Mouse (Mus musculus): ENCODE data around the gene Mrpl42. TPM values are rescaled to one million over a fixed set of nuclear protein-coding genes. Genes with fewer than 3 reads are reported as not detected.
A peak's percentile ranks its signal among the peaks of the same experiment; 100 is the strongest.

Mrpl42 gene
- polyA plus RNA-seq, 1 experiment from 2014 or later, result 341 TPM

DNA sequence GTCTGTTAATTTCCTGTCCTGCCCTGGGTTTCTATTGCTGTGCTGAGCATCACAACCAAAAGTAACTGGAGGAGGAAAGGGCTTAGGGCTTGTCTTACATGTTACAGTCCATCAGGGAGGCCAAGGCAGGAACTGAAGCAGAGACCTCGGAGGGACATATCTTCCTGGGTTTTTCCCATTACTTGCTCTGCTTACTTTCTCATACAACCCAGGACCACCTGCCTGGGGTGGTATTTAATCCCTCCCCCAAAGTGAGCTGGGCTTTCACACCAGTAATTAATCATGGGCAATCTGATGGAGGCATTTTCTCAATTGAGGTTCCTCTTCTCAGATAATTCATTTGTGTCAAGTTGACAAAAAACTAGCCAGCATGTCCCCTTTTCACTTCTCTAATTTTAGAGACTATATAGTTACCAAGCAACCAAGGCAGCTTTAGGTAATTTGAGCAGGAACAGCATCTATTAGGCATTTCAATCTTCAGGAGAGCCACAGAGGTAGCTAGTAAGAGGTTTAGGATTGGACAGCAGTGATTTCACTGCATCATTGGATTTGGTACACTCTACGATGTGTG lies 28.9 kb upstream of the Mrpl42 start:
- no peaks in the 10 kb centered on the region for H3K9me3 ChIP-seq (replicated peaks; ENCODE audit: control insufficient read depth, low read length)
- H3K4me2 ChIP-seq (ENCODE audit: low read depth, low read length), result no peak overlapping the region
- H3K36me3 ChIP-seq (replicated peaks; ENCODE audit: control insufficient read depth, insufficient read depth, low read depth, low read length), result no peaks in the 10 kb centered on the region
- 75% methylated on average over 2 of the region's 2 CpGs for WGBS
- ATAC-seq (replicated peaks; ENCODE audit: insufficient number of reproducible peaks, low FRiP score, low TSS enrichment, low read depth) (no peak), DNase-seq (ENCODE audit: low spot score) (no peak)
- no peak overlapping the region for H3K4me3 ChIP-seq (ENCODE audit: low read depth, low read length)
- no peak overlapping the region for H3K9ac ChIP-seq (replicated peaks; ENCODE audit: low read length)
- H3K4me1 ChIP-seq (ENCODE audit: control insufficient read depth, insufficient read depth, low read length), result no peaks in the 10 kb centered on the region
- H3K27ac ChIP-seq (replicated peaks; ENCODE audit: low read depth, low read length), result no peak overlapping the region
- H3K27me3 ChIP-seq (ENCODE audit: control insufficient read depth, insufficient read depth, low read length), result no peaks in the 10 kb centered on the region

DNA sequence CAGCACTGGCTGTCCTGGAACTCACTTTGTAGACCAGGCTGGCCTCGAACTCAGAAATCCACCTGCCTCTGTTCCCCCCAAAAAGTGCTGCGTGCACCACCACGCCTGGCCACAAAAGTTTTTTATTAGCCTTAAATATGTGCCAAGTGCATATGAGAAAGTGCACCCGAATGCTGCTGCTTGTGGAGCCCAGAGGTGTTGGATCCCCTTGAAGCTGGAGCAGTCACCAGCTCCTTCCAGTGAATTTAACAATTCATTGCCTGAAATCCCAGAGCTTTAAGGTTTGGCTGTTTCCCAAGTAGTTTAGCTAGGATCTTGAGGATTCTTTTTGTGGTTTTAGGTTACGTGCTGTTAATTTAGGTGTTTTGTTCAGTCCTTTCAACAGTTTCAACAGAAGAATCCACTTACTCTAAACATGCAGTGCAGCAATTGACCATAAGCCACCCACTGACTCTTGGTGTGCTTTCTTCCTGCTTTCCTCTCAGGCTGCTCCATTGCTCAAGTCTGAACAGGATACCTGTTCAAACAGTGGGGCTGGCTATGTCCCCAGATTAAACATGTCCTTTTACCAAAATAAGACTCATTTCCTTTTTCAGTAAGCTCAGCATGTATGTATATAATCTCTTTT lies 24.9 kb upstream of the Mrpl42 start:
- Histone ChIP-seq H3K9ac (replicated peaks; ENCODE audit: low read length) (no peak overlapping the region), H3K27me3 (ENCODE audit: control insufficient read depth, insufficient read depth, low read length) (no peaks in the 10 kb centered on the region), H3K4me3 (ENCODE audit: low read depth, low read length) (no peak overlapping the region), H3K27ac (replicated peaks; ENCODE audit: low read depth, low read length) (no peak overlapping the region), H3K36me3 (replicated peaks; ENCODE audit: control insufficient read depth, insufficient read depth, low read depth, low read length) (no peaks in the 10 kb centered on the region), H3K4me1 (ENCODE audit: control insufficient read depth, insufficient read depth, low read length) (no peaks in the 10 kb centered on the region), H3K4me2 (ENCODE audit: low read depth, low read length) (no peak overlapping the region), H3K9me3 (replicated peaks; ENCODE audit: control insufficient read depth, low read length) (no peaks in the 10 kb centered on the region)
- DNase-seq (ENCODE audit: low spot score) (no peak), ATAC-seq (replicated peaks; ENCODE audit: insufficient number of reproducible peaks, low FRiP score, low TSS enrichment, low read depth) (no peak)
- 79% methylated on average over 5 of the region's 5 CpGs for WGBS

DNA sequence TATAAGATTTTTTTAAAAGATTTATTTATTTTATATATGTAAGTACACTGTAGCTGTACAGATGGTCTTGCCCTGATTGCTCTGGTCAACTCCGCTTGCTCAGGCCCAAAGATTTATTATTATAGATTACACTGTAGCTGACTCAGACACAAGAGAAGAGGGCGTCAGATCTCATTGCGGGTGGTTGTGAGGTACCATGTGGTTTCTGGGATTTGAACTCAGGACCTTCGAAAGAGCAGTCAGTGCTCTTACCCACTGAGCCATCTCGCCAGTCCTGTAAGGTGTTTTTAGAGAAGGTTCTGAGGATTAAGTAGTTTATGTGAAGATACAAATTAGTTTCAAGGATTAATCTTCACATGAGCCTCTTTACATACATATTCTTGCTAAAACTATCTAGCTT lies 24.1 kb upstream of the Mrpl42 start:
- H3K4me1 ChIP-seq (ENCODE audit: control insufficient read depth, insufficient read depth, low read length), result no peaks in the 10 kb centered on the region
- DNase-seq (ENCODE audit: low spot score), result no peak
- H3K27me3 ChIP-seq (ENCODE audit: control insufficient read depth, insufficient read depth, low read length), result no peaks in the 10 kb centered on the region
- H3K4me3 ChIP-seq (ENCODE audit: low read depth, low read length), result no peak overlapping the region
- no peaks in the 10 kb centered on the region for H3K36me3 ChIP-seq (replicated peaks; ENCODE audit: control insufficient read depth, insufficient read depth, low read depth, low read length)
- 89% methylated on average over 5 of the region's 5 CpGs for WGBS
- H3K27ac ChIP-seq (replicated peaks; ENCODE audit: low read depth, low read length), result no peak overlapping the region
- no peak for ATAC-seq (replicated peaks; ENCODE audit: insufficient number of reproducible peaks, low FRiP score, low TSS enrichment, low read depth)
- H3K4me2 ChIP-seq (ENCODE audit: low read depth, low read length), result no peak overlapping the region
- H3K9me3 ChIP-seq (replicated peaks; ENCODE audit: control insufficient read depth, low read length), result no peaks in the 10 kb centered on the region
- no peak overlapping the region for H3K9ac ChIP-seq (replicated peaks; ENCODE audit: low read length)

- Histone ChIP-seq H3K4me1 (ENCODE audit: control insufficient read depth, insufficient read depth, low read length) (no peaks in the 10 kb centered on the region), H3K9me3 (replicated peaks; ENCODE audit: control insufficient read depth, low read length) (no peaks in the 10 kb centered on the region), H3K27ac (replicated peaks; ENCODE audit: low read depth, low read length) (no peak overlapping the region), H3K36me3 (replicated peaks; ENCODE audit: control insufficient read depth, insufficient read depth, low read depth, low read length) (no peaks in the 10 kb centered on the region), H3K4me2 (ENCODE audit: low read depth, low read length) (no peak overlapping the region), H3K4me3 (ENCODE audit: low read depth, low read length) (no peak overlapping the region), H3K9ac (replicated peaks; ENCODE audit: low read length) (no peak overlapping the region), H3K27me3 (ENCODE audit: control insufficient read depth, insufficient read depth, low read length) (no peaks in the 10 kb centered on the region)
- ATAC-seq (replicated peaks; ENCODE audit: insufficient number of reproducible peaks, low FRiP score, low TSS enrichment, low read depth), result no peak
- DNase-seq (ENCODE audit: low spot score), result no peak
- WGBS, result 90% methylated on average over 6 of the region's 6 CpGs
Observed at GRCm38 (mm10) chr10:95525037-95525675, 23.4 kb upstream of the Mrpl42 start.

- Histone ChIP-seq H3K9me3 (replicated peaks; ENCODE audit: control insufficient read depth, low read length) (no peaks in the 10 kb centered on the region), H3K27me3 (ENCODE audit: control insufficient read depth, insufficient read depth, low read length) (no peaks in the 10 kb centered on the region), H3K4me2 (ENCODE audit: low read depth, low read length) (no peak overlapping the region), H3K4me3 (ENCODE audit: low read depth, low read length) (no peak overlapping the region), H3K27ac (replicated peaks; ENCODE audit: low read depth, low read length) (no peak overlapping the region), H3K36me3 (replicated peaks; ENCODE audit: control insufficient read depth, insufficient read depth, low read depth, low read length) (no peaks in the 10 kb centered on the region), H3K4me1 (ENCODE audit: control insufficient read depth, insufficient read depth, low read length) (no peaks in the 10 kb centered on the region), H3K9ac (replicated peaks; ENCODE audit: low read length) (no peak overlapping the region)
- DNase-seq (ENCODE audit: low spot score), result no peak
- no peak for ATAC-seq (replicated peaks; ENCODE audit: insufficient number of reproducible peaks, low FRiP score, low TSS enrichment, low read depth)
- WGBS, result 93% methylated on average over 6 of the region's 6 CpGs
Observed at GRCm38 (mm10) chr10:95517656-95518055, 15.9 kb upstream of the Mrpl42 start.

- H3K4me2 ChIP-seq (ENCODE audit: low read depth, low read length), result peak overlapping the region; percentile 56
- peak overlapping the region; percentile 100 for H3K4me3 ChIP-seq (ENCODE audit: low read depth, low read length)
Observed at GRCm38 (mm10) chr10:95515293-95515931, 13.7 kb upstream of the Mrpl42 start.

GRCm38 (mm10) chr10:95514656-95515292 lies 13.0 kb upstream of the Mrpl42 start, which contains the start of gene Ube2n:
Gene Ube2n, plus strand, starts transcription at chr10:95515145.
- ATAC-seq (replicated peaks; ENCODE audit: insufficient number of reproducible peaks, low FRiP score, low TSS enrichment, low read depth) (peak; percentile 97), DNase-seq (ENCODE audit: low spot score) (peak; percentile 97)
- Histone ChIP-seq H3K4me3 (ENCODE audit: low read depth, low read length) (peak within 1 kb of the TSS; percentile 100), H3K27ac (replicated peaks; ENCODE audit: low read depth, low read length) (peak within 1 kb of the TSS; percentile 97), H3K36me3 (replicated peaks; ENCODE audit: control insufficient read depth, insufficient read depth, low read depth, low read length) (no peaks in the 10 kb centered on the region), H3K27me3 (ENCODE audit: control insufficient read depth, insufficient read depth, low read length) (no peaks in the 10 kb centered on the region), H3K9me3 (replicated peaks; ENCODE audit: control insufficient read depth, low read length) (no peaks in the 10 kb centered on the region), H3K9ac (replicated peaks; ENCODE audit: low read length) (peak within 1 kb of the TSS; percentile 97), H3K4me1 (ENCODE audit: control insufficient read depth, insufficient read depth, low read length) (no peaks in the 10 kb centered on the region), H3K4me2 (ENCODE audit: low read depth, low read length) (peak within 1 kb of the TSS; percentile 56)
- under 1% methylated on average over 69 of the region's 81 CpGs for WGBS

More at GRCm38 (mm10) chr10:95515293-95515931, 13.7 kb upstream of the Mrpl42 start:
- no peaks in the 10 kb centered on the region for H3K9me3 ChIP-seq (replicated peaks; ENCODE audit: control insufficient read depth, low read length)
- peak overlapping the region; percentile 97 for H3K9ac ChIP-seq (replicated peaks; ENCODE audit: low read length)
- no peaks in the 10 kb centered on the region for H3K36me3 ChIP-seq (replicated peaks; ENCODE audit: control insufficient read depth, insufficient read depth, low read depth, low read length)
- H3K27ac ChIP-seq (replicated peaks; ENCODE audit: low read depth, low read length), result peak overlapping the region; percentile 97
- ATAC-seq (replicated peaks; ENCODE audit: insufficient number of reproducible peaks, low FRiP score, low TSS enrichment, low read depth), result peak; percentile 69
- DNase-seq (ENCODE audit: low spot score), result peak; percentile 30
- H3K27me3 ChIP-seq (ENCODE audit: control insufficient read depth, insufficient read depth, low read length), result no peaks in the 10 kb centered on the region
- under 1% methylated on average over 68 of the region's 80 CpGs for WGBS
- H3K4me1 ChIP-seq (ENCODE audit: control insufficient read depth, insufficient read depth, low read length), result no peaks in the 10 kb centered on the region
